ENCODE assay signal across 8 mouse cellular contexts in the genomic region with DNA sequence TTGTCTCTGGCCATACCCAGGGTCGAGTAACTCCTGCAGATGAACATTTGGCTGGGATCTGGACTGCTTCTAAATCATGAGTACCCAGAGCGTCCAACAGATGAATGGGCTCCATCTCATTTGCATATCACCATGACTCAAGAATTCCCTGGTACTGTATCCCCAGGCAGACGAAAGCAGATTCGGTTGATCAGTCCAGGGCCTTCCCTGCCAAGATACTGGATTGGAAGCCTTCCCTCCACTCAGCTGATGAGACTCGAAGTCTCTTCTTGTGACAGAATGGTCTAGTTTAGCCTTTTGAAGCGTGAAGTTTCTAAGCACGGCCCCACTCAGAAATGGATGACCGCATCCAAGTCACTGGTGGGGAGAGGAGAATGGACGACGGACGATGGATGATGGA.
DNase-seq lines count a peak whose midpoint lies in the region; ATAC-seq lines count a peak whose summit lies in the region.

No protein-coding gene starts in this region.

- peak overlapping the region; percentile 61 for H3K27ac ChIP-seq in lung, embryonic 15.5 days
- peak overlapping the region; percentile 8; the same call in 1 of the 2 replicates for H3K27ac ChIP-seq in limb, embryonic 15.5 days

- H3K4me1 ChIP-seq in lung, embryonic 15.5 days, result peaks cover 34% of the 10 kb centered on the region
- H3K4me1 ChIP-seq in limb, embryonic 15.5 days, result peaks cover 2% of the 10 kb centered on the region; the same call in 1 of the 2 replicates

- 0 out of 2 replicates have a peak overlapping the region, but pooled peaks have one; percentile 10 for H3K4me2 ChIP-seq in lung, embryonic 15.5 days
- H3K4me2 ChIP-seq in limb, embryonic 15.5 days, result no peak overlapping the region

- WGBS in lung, embryonic 15.5 days, result 75% methylated on average over 11 of the region's 11 CpGs
- WGBS in limb, embryonic 15.5 days, result 91% methylated on average over 11 of the region's 11 CpGs

- H3K36me3 ChIP-seq in lung, embryonic 15.5 days, result no peaks in the 10 kb centered on the region
- peaks cover 9% of the 10 kb centered on the region; the same call in 1 of the 2 replicates for H3K36me3 ChIP-seq in limb, embryonic 15.5 days

- H3K27me3 ChIP-seq in lung, embryonic 15.5 days, result no peaks in the 10 kb centered on the region
- H3K27me3 ChIP-seq in limb, embryonic 15.5 days, result no peaks in the 10 kb centered on the region

- no peak overlapping the region for H3K9ac ChIP-seq in lung, embryonic 15.5 days
- no peak overlapping the region for H3K9ac ChIP-seq in limb, embryonic 15.5 days

- no peak overlapping the region for H3K4me3 ChIP-seq in lung, embryonic 15.5 days
- H3K4me3 ChIP-seq in limb, embryonic 15.5 days, result no peak overlapping the region

- peak; percentile 42; the same call in 1 of the 2 replicates for ATAC-seq in frontal cortex, adult (ENCODE audit: low TSS enrichment)
- ATAC-seq in lung, embryonic 15.5 days (ENCODE audit: borderline replicate concordance, extremely low read depth, low FRiP score, low TSS enrichment), result no peak
- ATAC-seq in limb, embryonic 15.5 days (ENCODE audit: insufficient number of reproducible peaks, low FRiP score, low TSS enrichment, low read depth), result no peak
- no peak for ATAC-seq in megakaryocyte-erythroid progenitor cell, adult 5-6 weeks (replicated peaks; ENCODE audit: low FRiP score, low TSS enrichment, poor library complexity, severe bottlenecking)

- no peaks in the 10 kb centered on the region for H3K9me3 ChIP-seq in lung, embryonic 15.5 days
- no peaks in the 10 kb centered on the region for H3K9me3 ChIP-seq in limb, embryonic 15.5 days

- DNase-seq in frontal cortex, postnatal 25 days (ENCODE audit: low spot score in 2 of 2), result no peak
- no peak for DNase-seq in lung, postnatal 14 days
- DNase-seq in heart, adult 9 months (ENCODE audit: low spot score in 2 of 2), result peak; percentile 58 to 59
- DNase-seq in layer of hippocampus, adult 8-10 months (ENCODE audit: low spot score in 2 of 2), result no peak

Comparison
In these comparisons a context has a peak if more than half of its experiments do, and no peak if none do; other contexts are left out.
1. DNase-seq: peak in heart, adult 9 months (2 of 2); none in frontal cortex, postnatal 25 days (0 of 2), lung, postnatal 14 days (single experiment) and layer of hippocampus, adult 8-10 months (0 of 2).